Mouse (Mus musculus): ENCODE measurements around the gene Txndc2. TPM values are rescaled to one million over a fixed set of nuclear protein-coding genes. Genes with fewer than 3 reads are reported as not detected.

Txndc2 gene
- total RNA-seq, 2 experiments from 2014 or later: not detected

GRCm38 (mm10) chr17:65612391-65613141 lies 29.4 kb downstream of the Txndc2 start:
- peak; percentile 40 to 55 for DNase-seq

GRCm38 (mm10) chr17:65611721-65612120 lies 30.2 kb downstream of the Txndc2 start:
- DNase-seq: no peak

GRCm38 (mm10) chr17:65608743-65609142 lies 33.2 kb downstream of the Txndc2 start:
- no peak for DNase-seq

- no peak for DNase-seq
Measured at GRCm38 (mm10) chr17:65608312-65608687, 33.7 kb downstream of the Txndc2 start.

- no peak for DNase-seq
Measured at GRCm38 (mm10) chr17:65607574-65608311, 34.2 kb downstream of the Txndc2 start.

- no peak for DNase-seq
Measured at GRCm38 (mm10) chr17:65606014-65606413, 36.0 kb downstream of the Txndc2 start.

GRCm38 (mm10) chr17:65604892-65605291 lies 37.1 kb downstream of the Txndc2 start:
- no peak for DNase-seq

- no peak for DNase-seq
Measured at GRCm38 (mm10) chr17:65604315-65604714, 37.7 kb downstream of the Txndc2 start.

- DNase-seq: no peak
Measured at GRCm38 (mm10) chr17:65597857-65598486, 44.0 kb downstream of the Txndc2 start.

GRCm38 (mm10) chr17:65594687-65595086 lies 47.3 kb downstream of the Txndc2 start:
- no peak for DNase-seq

Other genes with a start within 250 kb of the Txndc2 start
- gene Tmem232, start 101.4 kb downstream of the Txndc2 start, total RNA-seq (2021): under 1 TPM in 1 of 2 experiments, not detected in 1; 0.28 TPM
- 10 to 100 TPM; 91.8 to 92.7 TPM for gene Vapa, start 28.6 kb downstream of the Txndc2 start, total RNA-seq (2021)
- 10 to 100 TPM; 13.8 to 16.8 TPM for gene Rab31, start 130.6 kb upstream of the Txndc2 start, total RNA-seq (2021)
- gene Ppp4r1, start 140.4 kb upstream of the Txndc2 start, total RNA-seq (2021): 10 to 100 TPM; 41.5 to 45.5 TPM
- 10 to 100 TPM; 35.3 to 36.3 TPM for gene Ralbp1, start 243.6 kb upstream of the Txndc2 start, total RNA-seq (2021)